Mouse (Mus musculus) limb, embryonic 14.5 days (tissue): ENCODE data around the gene Rsph1. TPM values are rescaled to one million over a fixed set of nuclear protein-coding genes. Genes with fewer than 3 reads are reported as not detected.

Experiments used
- ATAC-seq: fragments of 200-750 bp; cut with Nextera tagmentation; 2 replicates; pipeline ENCODE4 v1.8.0; 2017; ENCODE audit warnings: low read depth, moderate number of reproducible peaks, moderate TSS enrichment; ENCODE audit not compliant: low FRiP score
- DNase-seq: peaks from one replicate; pipeline ENCODE4 v3.0.0-alpha.2; 2015; ENCODE audit warnings: low spot score
- H3K27ac ChIP-seq: fragments of 300-500 bp; sonication (generic); replicated peaks from 2 replicates; pipeline ENCODE4 v1.5.1; 2014; ENCODE audit warnings: low read depth, mild to moderate bottlenecking, low read length, moderate library complexity, mixed read lengths
- H3K27me3 ChIP-seq: fragments of 300-500 bp; sonication (generic); 2 replicates; pipeline ENCODE4 v1.6.1; 2014; ENCODE audit warnings: low read length, mixed read lengths; ENCODE audit not compliant: control insufficient read depth, insufficient read depth
- H3K36me3 ChIP-seq: fragments of 300-500 bp; sonication (generic); 2 replicates; pipeline ENCODE4 v1.6.1; 2014; ENCODE audit warnings: mild to moderate bottlenecking, low read length, moderate library complexity, mixed read lengths; ENCODE audit not compliant: control insufficient read depth, insufficient read depth
- H3K4me1 ChIP-seq: fragments of 300-500 bp; sonication (generic); 2 replicates; pipeline ENCODE4 v1.6.1; 2014; ENCODE audit warnings: antibody characterized with exemption, low read length, mixed read lengths; ENCODE audit not compliant: control insufficient read depth, insufficient read depth
- H3K4me2 ChIP-seq: fragments of 300-500 bp; sonication (generic); replicated peaks from 2 replicates; pipeline ENCODE4 v1.6.1; 2014; ENCODE audit warnings: low read depth, mild to moderate bottlenecking, low read length, moderate library complexity; ENCODE audit not compliant: severe bottlenecking
- H3K4me3 ChIP-seq: fragments of 300-500 bp; sonication (generic); replicated peaks from 2 replicates; pipeline ENCODE4 v1.5.1; 2014; ENCODE audit warnings: low read length
- H3K9ac ChIP-seq: fragments of 300-500 bp; sonication (generic); 2 replicates; pipeline ENCODE4 v1.6.1; 2014; ENCODE audit warnings: mild to moderate bottlenecking, low read depth, low read length, moderate library complexity; ENCODE audit not compliant: severe bottlenecking
- H3K9me3 ChIP-seq: fragments of 300-500 bp; sonication (generic); 2 replicates; pipeline ENCODE4 v1.6.1; 2016; ENCODE audit warnings: low read length; ENCODE audit not compliant: control insufficient read depth
- POLR2A ChIP-seq: fragments of 200-500 bp; IDR thresholded peaks from 2 replicates; pipeline ENCODE4 v1.8.0; 2012; ENCODE audit warnings: inconsistent platforms, mild to moderate bottlenecking, moderate library complexity, borderline replicate concordance; ENCODE audit not compliant: insufficient read depth, insufficient read length; ENCODE audit errors: extremely low read depth
- WGBS: fragments of 180-500 bp; shearing (Covaris S2); extraction: QIAGEN DNeasy Blood & Tissue Kit; methylation state at CpG from one replicate; pipeline ENCODE4 v1.1.7; 2014; 5-methylcytosine and 5-hydroxymethylcytosine counted together
- polyA plus RNA-seq, 2 experiments: library from polyadenylated mRNA; depleted of rRNA in 1 of 2; stranded (reverse) in 1 of 2; unstranded in 1 of 2; fragments of >200 nt; fragmentation: Nextera tagmentation in 1 of 2; extraction: Ambion mirVana in 1 of 2; gene quantifications; 2 replicates each; pipeline versions ENCODE4 v1.2.1 to v1.2.3; 2012 to 2014

Rsph1 gene
- polyA plus RNA-seq, 2 experiments: 0.18 to 0.33 TPM

DNA sequence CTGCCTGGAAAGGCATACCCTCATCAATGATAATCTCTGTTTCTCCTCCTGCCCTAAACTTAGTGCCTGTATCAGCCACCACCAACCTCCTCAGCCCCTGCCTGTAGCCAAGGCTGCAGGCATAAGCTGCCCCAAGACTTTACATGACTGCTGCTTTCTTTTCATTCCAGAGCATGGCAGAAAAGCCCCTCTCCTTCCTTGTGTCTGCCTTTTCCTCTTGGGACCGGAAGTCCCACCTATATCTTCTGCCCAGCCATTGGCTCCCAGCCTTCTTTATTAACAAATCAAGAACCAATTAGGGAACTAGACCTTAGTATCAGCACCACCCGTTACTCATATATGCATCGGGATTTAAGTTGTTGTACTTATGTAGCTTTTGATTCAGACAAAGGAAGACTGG, 10.0 kb upstream of the Rsph1 start:
- H3K9ac ChIP-seq: no peak overlapping the region
- no peak for TF ChIP-seq POLR2A
- no peak for ATAC-seq
- no peak overlapping the region for H3K27ac ChIP-seq
- H3K4me1 ChIP-seq: no peaks in the 10 kb centered on the region
- no peaks in the 10 kb centered on the region for H3K9me3 ChIP-seq
- H3K36me3 ChIP-seq: no peaks in the 10 kb centered on the region
- WGBS: 89% methylated on average over 3 of the region's 3 CpGs
- H3K4me2 ChIP-seq: no peak overlapping the region
- H3K27me3 ChIP-seq: no peaks in the 10 kb centered on the region
- no peak overlapping the region for H3K4me3 ChIP-seq
- no peak for DNase-seq

DNA sequence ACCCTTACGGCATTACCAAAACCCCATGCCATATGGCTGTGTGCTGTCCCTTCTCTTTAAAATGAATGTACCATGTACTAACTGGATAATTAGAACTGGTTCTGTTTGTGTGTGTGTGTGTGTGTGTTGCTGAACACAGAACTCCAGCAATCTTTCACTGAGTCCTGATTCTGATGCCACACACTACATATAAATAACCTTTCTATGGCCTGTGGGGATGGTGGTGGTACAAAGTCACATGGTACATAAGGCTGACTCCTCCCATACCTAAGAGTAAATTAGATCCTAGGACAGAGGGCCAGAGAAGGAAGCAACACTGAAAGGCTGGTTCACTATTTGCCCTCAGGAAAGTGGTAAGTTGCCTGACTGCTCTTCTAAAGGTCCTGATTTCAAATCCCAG, 9.3 kb upstream of the Rsph1 start, which contains the start of gene Slc37a1:
Gene Slc37a1, plus strand, starts transcription at position 301 of the 400 bp plus-strand sequence.
- DNase-seq (no peak), ATAC-seq (no peak)
- H3K9me3 ChIP-seq: no peaks in the 10 kb centered on the region
- H3K4me3 ChIP-seq: no peak within 1 kb of the TSS
- no peak for TF ChIP-seq POLR2A
- H3K4me2 ChIP-seq: no peak within 1 kb of the TSS
- 100% methylated on average over 1 of the region's 1 CpGs for WGBS
- H3K27ac ChIP-seq: no peak within 1 kb of the TSS
- H3K4me1 ChIP-seq: no peaks in the 10 kb centered on the region
- no peaks in the 10 kb centered on the region for H3K36me3 ChIP-seq
- no peaks in the 10 kb centered on the region for H3K27me3 ChIP-seq
- H3K9ac ChIP-seq: no peak within 1 kb of the TSS

DNA sequence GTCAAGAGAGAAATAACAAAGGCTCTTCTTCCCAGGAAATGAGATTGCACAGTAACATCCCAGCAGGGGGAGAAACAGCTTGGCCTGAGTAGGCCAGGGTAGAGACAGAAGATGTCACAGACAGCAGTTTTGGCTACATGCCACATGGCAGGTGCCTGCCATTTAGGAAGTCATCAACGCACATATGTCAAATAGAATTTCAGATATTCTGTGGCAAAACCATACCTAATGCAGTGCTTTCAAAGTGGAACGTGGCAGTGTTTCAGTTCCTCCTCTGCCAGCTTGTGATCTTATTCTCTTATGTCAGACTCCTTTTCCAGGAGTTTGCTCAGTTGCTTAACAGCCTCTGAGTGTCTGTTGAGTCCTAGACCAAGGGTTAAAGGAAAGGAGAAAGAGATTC, 8.7 kb upstream of the Rsph1 start:
- Histone ChIP-seq H3K4me3 (no peak overlapping the region), H3K27me3 (no peaks in the 10 kb centered on the region), H3K9ac (no peak overlapping the region), H3K36me3 (no peaks in the 10 kb centered on the region), H3K27ac (no peak overlapping the region), H3K4me1 (no peaks in the 10 kb centered on the region), H3K4me2 (no peak overlapping the region), H3K9me3 (no peaks in the 10 kb centered on the region)
- 73% methylated on average over 2 of the region's 2 CpGs for WGBS
- TF ChIP-seq POLR2A: no peak
- no peak for DNase-seq
- no peak for ATAC-seq

DNA sequence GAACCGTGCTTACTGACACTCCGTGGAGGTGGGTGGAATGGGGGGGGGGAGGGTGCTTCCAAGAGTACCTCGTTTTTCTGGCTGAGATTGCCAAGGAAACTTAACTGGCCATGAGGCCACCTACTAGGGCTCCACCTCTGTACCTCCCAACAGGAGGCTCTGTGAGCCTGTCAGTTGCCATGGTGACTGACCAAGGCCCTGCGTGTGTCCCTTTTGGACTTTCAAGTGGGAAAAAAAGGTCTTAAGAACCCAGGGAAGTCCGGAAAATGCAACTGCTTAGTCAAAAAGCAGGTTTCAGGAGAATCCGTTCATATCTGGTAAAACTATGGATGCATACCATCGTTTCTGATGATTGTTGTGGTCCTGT, 5.5 kb upstream of the Rsph1 start:
- no peak overlapping the region for H3K4me3 ChIP-seq
- H3K9me3 ChIP-seq: no peaks in the 10 kb centered on the region
- DNase-seq (no peak), ATAC-seq (no peak)
- no peaks in the 10 kb centered on the region for H3K36me3 ChIP-seq
- H3K9ac ChIP-seq: no peak overlapping the region
- H3K27ac ChIP-seq: no peak overlapping the region
- 30% methylated on average over 7 of the region's 7 CpGs for WGBS
- no peaks in the 10 kb centered on the region for H3K27me3 ChIP-seq
- no peak overlapping the region for H3K4me2 ChIP-seq
- H3K4me1 ChIP-seq: no peaks in the 10 kb centered on the region
- no peak for TF ChIP-seq POLR2A

DNA sequence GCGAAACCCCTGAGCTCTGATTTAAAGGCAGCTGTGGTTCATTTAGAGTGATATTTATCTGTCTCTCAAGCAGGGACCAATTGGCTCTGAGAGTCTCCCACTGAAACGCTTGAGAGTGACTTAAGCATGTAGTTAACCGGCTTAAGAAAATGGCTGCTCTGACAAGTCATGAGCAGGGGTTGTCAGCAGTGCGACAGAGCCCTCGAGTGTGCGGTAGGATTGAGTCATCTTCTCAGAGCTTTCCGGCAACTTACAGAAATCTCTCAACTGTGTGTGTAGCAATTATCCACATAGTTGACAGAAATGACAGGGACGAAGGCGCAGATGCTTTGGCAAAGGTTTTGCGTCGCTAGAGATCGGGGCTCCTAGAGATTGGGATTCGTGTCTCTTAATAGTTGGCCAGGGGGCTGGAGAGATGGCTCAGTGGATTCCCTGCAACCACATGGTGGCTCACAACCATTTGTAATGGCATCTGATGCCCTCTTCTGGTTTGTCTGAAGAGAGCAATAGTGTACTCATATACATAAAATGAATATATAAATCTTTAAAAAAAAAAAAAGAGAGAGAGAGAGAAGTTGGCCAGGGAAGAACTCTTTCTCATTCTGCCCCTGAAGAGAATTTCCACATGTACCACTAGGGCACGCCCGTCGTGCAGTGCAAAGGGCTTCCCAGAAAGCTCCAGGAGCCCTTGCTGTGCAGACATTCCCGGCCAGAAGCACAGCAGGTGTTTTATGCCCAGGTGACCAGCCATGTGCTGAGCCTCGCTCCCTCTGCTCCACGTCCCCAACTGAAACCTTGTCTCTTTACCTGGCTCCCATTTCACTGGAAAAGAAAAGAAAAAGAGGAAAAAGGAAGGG, 4.9 kb upstream of the Rsph1 start:
- DNase-seq (no peak), ATAC-seq (no peak)
- no peaks in the 10 kb centered on the region for H3K36me3 ChIP-seq
- no peak for TF ChIP-seq POLR2A
- no peaks in the 10 kb centered on the region for H3K27me3 ChIP-seq
- 49% methylated on average over 19 of the region's 19 CpGs for WGBS
- no peak overlapping the region for H3K9ac ChIP-seq
- H3K4me2 ChIP-seq: no peak overlapping the region
- H3K27ac ChIP-seq: no peak overlapping the region
- H3K4me1 ChIP-seq: no peaks in the 10 kb centered on the region
- H3K9me3 ChIP-seq: no peaks in the 10 kb centered on the region
- no peak overlapping the region for H3K4me3 ChIP-seq
